Mouse (Mus musculus) adrenal gland, adult (tissue): ENCODE results near the gene Spink4.

Experiments used
- DNase-seq, 2 experiments: peaks; one replicate each; pipeline ENCODE4 v3.0.0; 2022 to 2023; ENCODE audit warnings: low spot score in 1 of 2; ENCODE audit not compliant: inconsistent age in 2 of 2

Gene Spink4

DNA sequence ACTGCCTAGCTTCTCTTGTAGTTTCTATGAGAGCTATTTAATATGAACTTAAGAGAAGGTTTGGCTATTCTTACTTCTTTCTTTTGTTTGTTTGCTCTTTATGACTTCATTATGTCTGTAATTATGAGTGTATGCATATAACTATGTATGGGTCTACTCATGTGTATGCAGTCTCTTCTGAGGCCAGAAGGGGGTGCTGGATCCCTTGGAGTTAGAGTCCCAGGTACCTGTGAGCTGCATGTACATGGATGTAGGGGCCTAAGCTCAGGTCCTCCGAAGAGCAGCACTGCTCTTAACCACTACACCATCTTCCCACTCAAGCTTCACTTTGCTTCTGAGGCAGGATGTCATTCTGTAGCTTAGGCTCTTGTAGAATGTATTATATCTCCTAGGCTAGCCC, 33.7 kb downstream of the Spink4 start:
- DNase-seq, result peak; percentile 44 to 69

DNA sequence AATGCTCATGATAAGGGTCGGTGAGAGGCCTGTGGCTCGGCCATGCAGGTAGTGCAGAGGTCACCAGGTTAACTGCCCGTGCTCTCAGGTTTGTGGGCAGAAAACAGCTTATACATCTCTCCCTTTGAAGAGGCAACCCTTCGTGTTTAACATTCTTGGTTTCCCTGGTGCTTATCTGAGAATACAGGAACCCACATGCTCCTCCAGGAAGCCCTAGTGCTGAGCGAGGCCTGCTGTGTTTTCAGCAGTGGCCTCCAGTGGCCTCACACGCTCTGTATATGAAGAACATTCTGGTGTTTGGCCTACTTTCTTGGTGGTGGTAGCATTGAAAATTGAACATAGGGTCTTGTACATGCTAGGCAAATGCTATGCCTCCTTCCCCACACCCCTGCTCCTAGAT, 36.1 kb downstream of the Spink4 start:
- DNase-seq, result no peak

DNA sequence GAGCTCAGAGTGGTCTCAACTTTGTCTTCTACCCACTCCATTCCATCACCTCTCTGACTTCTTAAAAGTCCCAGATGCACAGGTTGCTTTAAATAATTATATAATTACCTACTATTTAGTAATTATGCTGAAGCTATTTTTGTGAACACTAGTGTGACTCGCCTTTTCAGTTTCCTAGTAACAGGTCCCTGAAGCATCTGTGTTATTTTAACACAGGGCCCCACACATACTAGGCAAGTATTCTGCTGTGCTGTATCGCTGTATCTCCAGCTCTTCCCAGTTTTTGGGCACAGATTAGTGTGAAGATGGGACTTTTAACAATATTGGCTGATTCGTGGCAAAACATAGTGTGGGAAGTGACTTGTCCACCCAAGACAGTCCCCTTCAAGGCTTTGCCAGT, 43.7 kb downstream of the Spink4 start:
- DNase-seq, result no peak

DNA sequence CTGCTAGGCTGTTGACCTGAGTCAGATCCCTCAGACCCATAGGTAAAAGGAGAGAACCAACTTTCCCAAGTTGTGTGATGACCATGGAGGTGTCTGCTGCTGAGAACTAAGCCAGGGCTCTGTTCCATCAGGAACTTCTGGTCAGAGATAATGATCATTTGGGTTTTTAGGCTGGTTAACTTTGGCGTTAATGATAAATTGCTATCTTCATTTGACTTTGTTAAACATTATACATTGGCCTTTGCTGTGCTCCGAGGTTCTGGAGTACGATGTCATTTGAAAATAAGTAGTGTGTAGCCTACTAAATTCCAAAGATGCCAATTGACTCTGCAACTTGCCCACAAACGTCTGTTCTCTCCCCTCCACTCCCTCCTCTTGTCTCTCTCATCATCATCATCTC, 49.3 kb downstream of the Spink4 start:
- no peak for DNase-seq

DNA sequence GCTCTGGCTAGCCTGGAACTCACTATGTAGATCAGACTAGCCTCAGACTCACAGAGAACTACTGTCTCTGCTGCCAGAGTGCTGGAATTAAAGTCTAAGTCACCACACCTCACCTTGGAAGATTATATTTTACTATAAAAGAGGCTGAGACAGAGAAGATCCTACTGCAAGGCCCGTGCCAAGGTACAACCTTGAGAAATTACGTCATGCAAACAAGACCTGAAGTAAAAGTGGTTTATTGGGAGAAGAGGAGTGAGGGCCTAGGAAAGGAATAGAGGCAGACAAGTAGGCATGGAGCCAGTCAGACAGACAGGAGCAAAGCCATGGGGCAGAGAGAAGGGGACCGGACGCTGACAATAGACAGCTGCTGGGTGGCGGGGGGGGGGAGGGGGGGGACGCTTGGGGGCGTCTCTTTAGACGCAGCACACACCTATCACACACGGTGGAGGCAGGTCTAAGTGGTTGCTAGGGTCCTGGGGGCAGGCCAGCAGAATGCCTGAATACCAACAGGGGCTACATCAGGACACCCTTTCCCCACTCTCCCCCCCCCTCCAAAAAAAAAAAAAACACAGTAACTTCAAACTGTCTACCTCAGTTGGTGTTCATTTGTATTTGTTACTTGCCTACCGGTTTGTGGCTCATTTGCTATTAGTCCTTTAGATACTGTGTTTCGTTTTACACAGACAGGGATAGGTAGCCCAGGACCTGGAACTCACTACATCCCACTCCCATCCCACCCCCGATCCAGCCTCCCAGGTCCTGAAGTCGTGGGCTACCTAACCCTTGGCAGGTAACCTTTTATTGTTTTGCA, 50.1 kb downstream of the Spink4 start:
- DNase-seq, result peak in 1 of 2 experiments; percentile 64

DNA sequence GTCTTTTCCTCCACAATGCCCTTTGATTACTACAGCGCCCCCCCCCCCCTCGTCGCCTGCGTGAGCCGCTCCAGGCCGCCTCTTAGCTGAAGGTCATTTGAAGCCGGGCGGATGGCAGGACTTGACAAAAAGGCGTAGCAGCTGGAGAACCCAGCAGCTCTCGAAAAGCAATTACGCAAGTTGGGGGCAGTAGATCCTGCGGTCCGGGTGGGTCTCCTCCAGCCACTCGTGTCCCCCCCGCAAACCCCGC, 50.7 kb downstream of the Spink4 start:
- DNase-seq, result no peak

DNA sequence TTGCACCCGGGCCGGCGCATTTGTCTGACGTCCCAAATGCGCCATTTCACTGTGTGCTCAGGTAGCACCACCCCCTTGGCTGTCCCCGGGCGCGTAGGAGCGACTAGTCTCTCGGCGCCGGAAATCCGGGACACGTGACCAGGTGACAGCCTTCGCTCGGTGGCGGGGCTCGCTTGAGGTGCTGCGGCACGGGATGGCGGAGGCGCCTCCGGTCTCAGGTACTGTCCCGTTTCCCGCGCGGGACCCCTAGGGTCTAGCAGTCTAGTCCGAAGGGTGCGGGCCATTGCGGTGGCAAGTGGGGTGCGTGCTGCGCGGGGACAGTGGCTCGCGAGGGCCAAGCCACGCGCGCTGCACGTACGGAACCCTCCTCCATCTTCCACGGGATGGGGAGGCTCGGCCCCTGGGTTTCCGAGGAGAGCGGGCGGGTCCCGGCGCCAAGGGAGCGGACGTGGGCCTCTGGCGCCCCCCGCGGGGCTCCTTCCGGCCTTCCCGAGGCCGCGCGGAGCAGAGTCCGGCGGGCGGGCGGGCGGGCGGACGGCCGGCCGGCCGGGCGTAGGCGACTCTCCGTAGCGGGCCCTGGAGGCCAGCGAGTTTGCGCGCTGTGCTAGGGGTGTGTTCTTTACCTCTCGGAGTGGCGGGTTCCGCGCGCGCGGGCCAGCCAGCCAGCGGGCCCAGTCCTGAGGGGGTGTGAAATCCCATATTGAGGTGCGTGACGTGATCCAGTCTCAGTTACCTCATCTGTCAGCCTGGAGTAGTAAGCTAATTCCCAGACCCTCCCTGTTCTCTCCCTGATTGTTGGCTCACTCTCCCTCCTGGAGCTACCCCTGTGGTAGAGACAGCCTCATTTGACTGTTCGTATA, 51.2 kb downstream of the Spink4 start, which contains the start of gene Nfx1:
Nfx1 (plus strand) TSS at position 65 of the 860 bp plus-strand sequence.
- peak; percentile 97 to 99 for DNase-seq

DNA sequence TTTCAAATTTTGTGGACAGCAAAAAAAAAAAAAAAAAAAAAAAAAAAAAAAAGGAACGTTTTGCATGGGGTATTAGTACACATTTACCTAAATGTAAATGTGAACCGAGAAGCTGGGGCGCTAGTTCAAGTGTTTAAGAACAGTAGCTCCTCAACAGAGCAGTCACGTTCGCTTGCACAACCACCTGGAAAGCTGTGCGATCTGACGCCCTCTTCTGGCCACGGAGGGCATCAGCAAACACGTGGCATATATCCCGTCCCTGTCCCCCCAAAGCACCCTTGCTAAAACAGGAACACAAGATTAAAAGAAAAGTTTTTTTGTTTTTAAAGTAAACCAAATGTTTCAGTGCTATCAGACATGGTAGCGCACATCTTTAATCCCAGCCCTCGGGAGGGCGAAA, 51.9 kb downstream of the Spink4 start:
- peak; percentile 42 to 65 for DNase-seq

DNA sequence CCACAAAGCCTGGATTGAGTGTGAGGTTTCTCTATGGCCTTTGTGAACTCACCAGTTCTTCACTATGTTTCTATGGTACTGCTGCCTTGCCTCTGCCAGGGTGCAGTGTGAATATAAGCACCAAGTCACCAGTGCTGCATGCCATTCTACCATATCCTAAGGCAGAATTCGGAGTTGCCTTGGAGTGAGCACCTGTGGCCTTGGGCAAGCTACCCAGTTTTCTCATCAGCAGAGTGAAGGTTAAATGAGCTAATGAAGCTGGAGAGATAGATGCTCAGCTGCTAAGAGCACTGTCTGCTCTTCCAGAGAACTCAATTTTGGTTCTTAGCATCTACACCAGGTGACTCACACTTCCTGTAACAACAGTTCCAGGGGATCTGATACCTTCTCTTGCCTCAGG, 54.2 kb downstream of the Spink4 start:
- peak; percentile 81 to 90 for DNase-seq

DNA sequence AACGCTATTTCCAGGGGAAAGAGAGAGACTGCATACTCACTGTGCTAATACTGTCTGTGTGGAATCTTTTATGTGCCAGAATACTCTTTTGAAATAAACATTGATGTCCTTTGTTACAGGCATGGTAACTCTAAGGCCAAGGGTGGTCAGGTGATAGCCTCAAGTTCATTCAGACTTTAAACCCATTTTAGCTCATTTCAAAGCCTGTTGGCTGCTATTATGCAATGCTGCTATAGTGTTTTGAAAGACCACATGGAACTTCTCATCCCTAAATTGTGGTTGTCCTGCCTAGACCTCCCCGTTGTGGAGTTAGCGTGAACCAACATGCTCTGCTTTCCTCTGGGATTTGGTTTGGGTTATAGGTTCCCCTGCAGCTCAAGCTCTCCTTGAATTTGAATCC, 55.8 kb downstream of the Spink4 start:
- DNase-seq, result peak in 1 of 2 experiments; percentile 70

DNA sequence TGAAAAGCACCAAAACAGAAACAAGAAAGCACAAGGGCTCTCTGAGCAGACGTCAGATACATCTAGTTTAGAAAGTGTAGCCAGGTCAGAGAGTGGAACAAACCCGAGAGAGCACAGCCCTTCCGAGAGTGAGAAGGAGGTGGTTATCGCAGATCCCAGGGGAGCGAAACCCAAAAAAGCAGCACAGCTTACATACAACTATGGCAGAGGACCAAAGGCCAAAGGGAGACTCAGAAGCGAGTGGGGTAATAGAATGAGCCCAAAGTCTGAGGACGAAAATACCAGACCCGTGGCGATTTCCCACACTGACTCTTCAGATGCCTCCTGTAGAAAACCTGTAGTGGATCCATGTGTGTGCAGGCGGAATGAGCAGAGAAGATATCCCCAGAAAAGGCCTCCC, 56.8 kb downstream of the Spink4 start:
- peak; percentile 36 to 84 for DNase-seq

DNA sequence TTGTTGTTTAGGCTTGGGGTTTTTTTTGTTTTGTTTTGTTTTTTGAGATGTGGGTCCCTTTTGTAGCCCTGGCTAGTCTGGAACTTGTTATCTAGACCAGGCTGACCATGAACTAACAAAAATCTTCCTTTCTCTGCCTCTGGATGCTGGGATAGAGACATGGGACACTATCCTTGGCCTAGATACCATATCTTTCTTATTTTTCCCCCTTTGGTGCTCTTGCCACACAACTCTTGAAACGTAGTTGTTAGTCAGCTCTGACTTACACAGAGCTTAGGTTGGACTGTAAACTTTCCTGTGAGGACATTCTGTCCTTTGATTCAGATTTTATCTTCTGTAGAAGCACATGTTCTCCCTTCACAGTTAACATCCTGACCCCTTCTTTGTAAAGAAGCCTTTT, 59.6 kb downstream of the Spink4 start:
- DNase-seq, result peak; percentile 40 to 77
